Comparison of ENCODE assay signal across 23 mouse cellular contexts in genomic region chr1:180912792-180913191, GRCm38 (mm10). TPM values are rescaled to one million over a fixed set of nuclear protein-coding genes. Genes with fewer than 3 reads are reported as not detected.
A peak's percentile ranks its signal among the peaks of the same experiment; 100 is the strongest.
DNase-seq lines count a peak whose midpoint lies in the region; ATAC-seq and TF ChIP-seq lines count a peak whose summit lies in the region.
"Had no signal": no experiment of that assay in that cellular context is flagged by ENCODE, and none has a peak within 500 bp of the region (broad histone marks: within the 10 kb centered on the region; RNA-seq: fewer than 3 reads in every experiment).

No protein-coding gene starts in this region.

- H3K27ac ChIP-seq in thymus, adult 2 months (ENCODE audit: control insufficient read depth, insufficient read depth, low read length), result peak overlapping the region; percentile 69
- H3K27ac ChIP-seq in embryonic facial prominence, embryonic 14.5 days (replicated peaks; ENCODE audit: low read depth, low read length), result peak overlapping the region; percentile 55
- peak overlapping the region; percentile 75; the same call in 1 of the 2 replicates for H3K27ac ChIP-seq in limb, embryonic 15.5 days
- H3K27ac ChIP-seq: forebrain, embryonic 10.5 days; hindbrain, embryonic 15.5 days; left cerebral cortex, adult 2 months; stomach, embryonic 15.5 days had no signal

- H3K27me3 ChIP-seq in thymus, adult 2 months (ENCODE audit: control insufficient read depth, insufficient read depth, low read length), result no peaks in the 10 kb centered on the region
- no peaks in the 10 kb centered on the region for H3K27me3 ChIP-seq in embryonic facial prominence, embryonic 14.5 days (replicated peaks; ENCODE audit: control insufficient read depth, insufficient read depth, low read length)
- H3K27me3 ChIP-seq in limb, embryonic 15.5 days, result no peaks in the 10 kb centered on the region
- H3K27me3 ChIP-seq: embryonic facial prominence, embryonic 13.5 days; hindbrain, embryonic 15.5 days; stomach, embryonic 15.5 days had no signal

- no peak for DNase-seq in thymus, adult 2 months
- no peak for DNase-seq in thymus, adult 18-20 months
- no peak for DNase-seq in embryonic facial prominence, embryonic 14.5 days (ENCODE audit: low spot score)
- no peak for DNase-seq in MN1 (ENCODE audit: low spot score)
- no peak for DNase-seq in right cerebral cortex, postnatal 25 days
- no peak for DNase-seq in adrenal gland, adult 18-20 months (ENCODE audit: low spot score in 2 of 2)
- DNase-seq: adrenal gland, postnatal 25 days; B cell, adult 2 months; cerebellum, adult 18-20 months; gastrocnemius, postnatal 14 days; kidney, adult 11 months; kidney, postnatal 14 days; midbrain, embryonic 14.5 days had no signal

- no peaks in the 10 kb centered on the region for H3K9me3 ChIP-seq in embryonic facial prominence, embryonic 14.5 days (ENCODE audit: control insufficient read depth, low read length)
- no peaks in the 10 kb centered on the region for H3K9me3 ChIP-seq in limb, embryonic 15.5 days
- H3K9me3 ChIP-seq: embryonic facial prominence, embryonic 13.5 days; forebrain, embryonic 10.5 days; hindbrain, embryonic 15.5 days; stomach, embryonic 15.5 days had no signal

- no peak for TF ChIP-seq CTCF in thymus, adult 2 months (IDR thresholded peaks at IDR 0.05; ENCODE audit: borderline replicate concordance, control insufficient read depth, extremely low read depth, insufficient read depth, low read length, poor library complexity)

- H3K36me3 ChIP-seq in thymus, adult 2 months (ENCODE audit: control insufficient read depth, insufficient read depth, low read length), result 0 out of 2 replicates have a peak, but pooled peaks cover 2% of the 10 kb centered on the region
- peaks cover 14% of the 10 kb centered on the region for H3K36me3 ChIP-seq in embryonic facial prominence, embryonic 14.5 days (ENCODE audit: control insufficient read depth, insufficient read depth, low read length)
- peaks cover 19% of the 10 kb centered on the region for H3K36me3 ChIP-seq in limb, embryonic 15.5 days

- H3K9ac ChIP-seq in embryonic facial prominence, embryonic 14.5 days (ENCODE audit: low read depth, low read length), result no peak overlapping the region
- no peak overlapping the region for H3K9ac ChIP-seq in limb, embryonic 15.5 days
- H3K9ac ChIP-seq: embryonic facial prominence, embryonic 13.5 days; hindbrain, embryonic 15.5 days; stomach, embryonic 15.5 days had no signal

- WGBS in thymus, adult 2 months, result 34% methylated on average over 5 of the region's 5 CpGs
- WGBS in embryonic facial prominence, embryonic 14.5 days, result 87% methylated on average over 5 of the region's 5 CpGs
- 74% methylated on average over 5 of the region's 5 CpGs for WGBS in limb, embryonic 15.5 days

- H3K4me2 ChIP-seq in embryonic facial prominence, embryonic 14.5 days (ENCODE audit: low read depth, low read length), result no peak overlapping the region
- H3K4me2 ChIP-seq in limb, embryonic 15.5 days, result no peak overlapping the region
- H3K4me2 ChIP-seq: heart, embryonic 11.5 days; hindbrain, embryonic 15.5 days; stomach, embryonic 15.5 days had no signal

- peaks cover 36% of the 10 kb centered on the region for H3K4me1 ChIP-seq in thymus, adult 2 months (replicated peaks; ENCODE audit: control insufficient read depth, insufficient read depth, low read length)
- H3K4me1 ChIP-seq in embryonic facial prominence, embryonic 14.5 days (ENCODE audit: control insufficient read depth, insufficient read depth, low read length), result peaks cover 14% of the 10 kb centered on the region
- H3K4me1 ChIP-seq in limb, embryonic 15.5 days, result peaks cover 31% of the 10 kb centered on the region
- H3K4me1 ChIP-seq: hindbrain, embryonic 15.5 days; stomach, embryonic 15.5 days had no signal

- ATAC-seq in embryonic facial prominence, embryonic 14.5 days (ENCODE audit: low read depth), result no peak
- no peak for ATAC-seq in limb, embryonic 15.5 days (ENCODE audit: insufficient number of reproducible peaks, low FRiP score, low TSS enrichment, low read depth)

- TF ChIP-seq POLR2A in thymus, adult 2 months (IDR thresholded peaks at IDR 0.05; ENCODE audit: control insufficient read depth, extremely low read depth, insufficient read depth, low read length, poor library complexity), result no peak

- no peak overlapping the region for H3K4me3 ChIP-seq in thymus, adult 2 months (ENCODE audit: control insufficient read depth, insufficient read depth, low read length)
- no peak overlapping the region for H3K4me3 ChIP-seq in embryonic facial prominence, embryonic 14.5 days (ENCODE audit: low read depth, low read length)
- H3K4me3 ChIP-seq in limb, embryonic 15.5 days, result no peak overlapping the region
- H3K4me3 ChIP-seq: embryonic facial prominence, embryonic 13.5 days; forebrain, embryonic 10.5 days; hindbrain, embryonic 15.5 days; left cerebral cortex, adult 2 months; stomach, embryonic 15.5 days had no signal

RNA-seq across cellular contexts. Expression of gene Pycr2, which starts 8.7 kb away (rescaled TPM):
- 101 and 106 TPM in 2 replicates for polyA plus RNA-seq in thymus, adult 2 months (2012; rRNA removed)
- 77.6 and 92.2 TPM in 2 replicates for polyA plus RNA-seq in embryonic facial prominence, embryonic 14.5 days (2014; fragmentation: Nextera tagmentation; extraction: Ambion mirVana)
- polyA plus RNA-seq in limb, embryonic 15.5 days (2015; fragmentation: Nextera tagmentation; extraction: Ambion mirVana), result 93.9 and 102 TPM in 2 replicates
- 10 to 100 TPM; 30.3 to 34.3 TPM for total RNA-seq in adrenal gland, adult 18-20 months (2021)

RNA-seq across cellular contexts. Expression of gene Lefty2, which starts 19.9 kb away (rescaled TPM):
- polyA plus RNA-seq in thymus, adult 2 months (2012; rRNA removed), result 0.98 and 1.9 TPM in 2 replicates
- 0.25 TPM in 1 of 2 replicates, not detected in the other for polyA plus RNA-seq in embryonic facial prominence, embryonic 14.5 days (2014; fragmentation: Nextera tagmentation; extraction: Ambion mirVana)
- polyA plus RNA-seq in limb, embryonic 15.5 days (2015; fragmentation: Nextera tagmentation; extraction: Ambion mirVana), result 0.28 TPM in 1 of 2 replicates, not detected in the other
- total RNA-seq in adrenal gland, adult 18-20 months (2021), result under 1 TPM; 0.32 to 0.73 TPM
- total RNA-seq: gastrocnemius, postnatal 14 days; heart, postnatal 25 days; liver, adult 2 months had no signal
- polyA plus RNA-seq: forebrain, embryonic 10.5 days; heart, embryonic 11.5 days; liver, adult 2 months; small intestine, adult 2 months; stomach, embryonic 15.5 days had no signal

RNA-seq across cellular contexts. Expression of gene Lefty1, which starts 22.0 kb away (rescaled TPM):
- 6.0 and 6.4 TPM in 2 replicates for polyA plus RNA-seq in thymus, adult 2 months (2012; rRNA removed)
- 2.9 and 3.2 TPM in 2 replicates for polyA plus RNA-seq in embryonic facial prominence, embryonic 14.5 days (2014; fragmentation: Nextera tagmentation; extraction: Ambion mirVana)
- polyA plus RNA-seq in limb, embryonic 15.5 days (2015; fragmentation: Nextera tagmentation; extraction: Ambion mirVana), result 3.8 and 4.0 TPM in 2 replicates
- total RNA-seq in adrenal gland, adult 18-20 months (2021), result 1 to 10 TPM; 3.3 to 5.7 TPM

RNA-seq across cellular contexts. Expression of gene Tmem63a, which starts 29.4 kb away (rescaled TPM):
- 47.3 and 49.3 TPM in 2 replicates for polyA plus RNA-seq in thymus, adult 2 months (2012; rRNA removed)
- polyA plus RNA-seq in embryonic facial prominence, embryonic 14.5 days (2014; fragmentation: Nextera tagmentation; extraction: Ambion mirVana), result 12.5 and 13.2 TPM in 2 replicates
- polyA plus RNA-seq in limb, embryonic 15.5 days (2015; fragmentation: Nextera tagmentation; extraction: Ambion mirVana), result 26.9 and 28.2 TPM in 2 replicates
- total RNA-seq in adrenal gland, adult 18-20 months (2021), result 10 to 100 TPM; 44.7 to 77.9 TPM
